Mouse (Mus musculus): ENCODE results near the gene Rheb.

Rheb gene

GRCm38 (mm10) chr5:24778843-24779140 lies 63.6 kb downstream of the Rheb start:
- TF ChIP-seq GATA4 (IDR thresholded peaks at IDR 0.05; ENCODE audit: insufficient replicate concordance, low read length) = no peak

GRCm38 (mm10) chr5:24778082-24778842 lies 64.2 kb downstream of the Rheb start:
- no peak for TF ChIP-seq GATA4 (IDR thresholded peaks at IDR 0.05; ENCODE audit: insufficient replicate concordance, low read length)

- TF ChIP-seq GATA4 (IDR thresholded peaks at IDR 0.05; ENCODE audit: insufficient replicate concordance, low read length) = no peak
Observed at GRCm38 (mm10) chr5:24776681-24777080, 65.7 kb downstream of the Rheb start.

GRCm38 (mm10) chr5:24757816-24758215 lies 84.6 kb downstream of the Rheb start, which contains the start of gene Crygn:
Gene Crygn (minus strand): TSS chr5:24758008.
- TF ChIP-seq GATA4 (IDR thresholded peaks at IDR 0.05; ENCODE audit: insufficient replicate concordance, low read length) = no peak

GRCm38 (mm10) chr5:24756931-24757330 lies 85.5 kb downstream of the Rheb start:
- no peak for TF ChIP-seq GATA4 (IDR thresholded peaks at IDR 0.05; ENCODE audit: insufficient replicate concordance, low read length)
